Mouse (Mus musculus): Measurements from ENCODE around the gene Memo1.
"Not testable (repeated sequence)": the region's sequence is repeated elsewhere in the genome, so short reads cannot be mapped to it uniquely, and the experiment has no call there.

Memo1 gene

DNA sequence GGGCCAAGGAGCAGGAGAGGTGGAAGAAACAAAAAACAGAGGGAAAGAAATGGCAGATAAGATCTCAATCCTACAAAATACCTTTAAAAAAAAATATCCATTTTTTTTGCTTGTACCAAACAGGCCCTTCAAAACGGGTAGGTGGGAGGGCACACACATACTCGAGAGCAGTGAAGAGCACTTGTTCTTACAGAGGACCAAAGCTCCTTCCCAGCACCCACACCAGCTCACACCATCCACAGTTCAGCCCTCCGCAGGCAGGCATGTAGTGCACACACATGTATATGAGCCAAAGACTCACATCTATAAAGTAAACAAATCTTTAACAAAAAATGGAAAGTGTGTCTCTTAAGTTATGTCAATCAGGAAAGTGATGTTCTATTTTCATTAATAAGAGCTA is 52.5 kb downstream of the Memo1 start:
- DNase-seq = no peak

DNA sequence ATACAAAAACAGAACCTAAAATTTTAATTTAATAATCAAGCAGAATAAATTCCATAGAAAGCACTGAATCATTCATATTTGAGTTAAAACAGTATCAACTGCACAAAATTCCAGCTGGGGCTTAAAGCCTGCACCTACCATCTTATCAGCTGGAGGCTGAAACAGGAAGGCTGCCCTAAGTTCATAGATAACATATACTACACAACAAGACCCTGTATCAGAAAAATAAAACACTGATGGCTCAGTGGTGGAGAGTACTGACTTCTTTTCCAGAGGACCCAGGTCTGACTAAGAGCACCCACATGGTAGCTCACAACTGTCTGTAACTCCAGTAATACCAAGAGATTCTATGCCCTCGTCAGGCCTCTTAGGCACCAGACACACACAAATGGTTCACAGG is 55.0 kb downstream of the Memo1 start:
- no peak for DNase-seq

DNA sequence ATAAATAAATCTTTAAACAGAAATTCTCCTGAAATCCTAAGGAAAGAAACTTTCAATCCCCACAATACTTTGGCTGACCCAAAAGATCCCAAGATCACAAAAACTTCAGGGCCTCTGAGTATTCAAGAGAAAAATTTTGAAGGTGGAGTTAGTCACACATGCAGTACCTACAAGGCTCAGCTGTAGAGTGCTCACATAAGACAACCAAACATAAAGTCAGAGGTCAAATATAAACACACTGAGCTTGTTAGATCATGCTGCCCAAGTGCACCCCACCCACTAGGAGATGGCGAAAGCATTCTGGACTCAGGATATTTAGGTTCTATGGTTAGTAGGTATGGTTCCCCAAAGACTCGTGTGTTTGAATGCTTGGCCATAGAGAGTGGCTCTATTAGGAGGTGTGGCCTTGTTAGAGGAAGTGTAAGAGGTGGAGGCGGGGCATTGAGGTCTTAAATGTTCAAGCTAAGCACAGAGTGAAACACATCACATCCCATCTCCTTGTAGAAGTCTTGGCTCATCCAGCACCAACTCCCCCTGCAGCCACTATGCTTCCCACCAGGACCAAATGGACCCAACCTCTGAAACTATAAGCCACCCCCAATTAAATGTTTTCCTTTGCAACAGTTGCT is 67.1 kb downstream of the Memo1 start:
- DNase-seq = no peak

DNA sequence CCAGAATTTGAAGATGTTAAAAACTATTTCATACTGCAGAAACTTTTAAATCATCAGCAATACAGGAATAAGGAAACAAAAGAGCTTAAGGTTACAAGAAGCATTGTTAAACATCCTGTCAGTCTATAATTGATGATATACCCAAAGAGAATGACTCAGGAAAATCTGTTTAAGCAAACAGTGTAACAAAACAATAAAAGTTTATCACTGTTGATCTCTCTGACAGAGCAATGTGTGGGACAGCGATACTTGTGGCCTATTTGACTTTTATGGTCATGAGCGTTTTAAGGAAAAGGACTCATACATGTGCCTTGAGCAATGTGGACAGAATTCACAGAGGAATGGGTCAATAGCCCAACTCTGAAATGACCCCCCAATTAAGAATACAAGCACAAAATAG is 78.0 kb downstream of the Memo1 start:
- DNase-seq = no peak

DNA sequence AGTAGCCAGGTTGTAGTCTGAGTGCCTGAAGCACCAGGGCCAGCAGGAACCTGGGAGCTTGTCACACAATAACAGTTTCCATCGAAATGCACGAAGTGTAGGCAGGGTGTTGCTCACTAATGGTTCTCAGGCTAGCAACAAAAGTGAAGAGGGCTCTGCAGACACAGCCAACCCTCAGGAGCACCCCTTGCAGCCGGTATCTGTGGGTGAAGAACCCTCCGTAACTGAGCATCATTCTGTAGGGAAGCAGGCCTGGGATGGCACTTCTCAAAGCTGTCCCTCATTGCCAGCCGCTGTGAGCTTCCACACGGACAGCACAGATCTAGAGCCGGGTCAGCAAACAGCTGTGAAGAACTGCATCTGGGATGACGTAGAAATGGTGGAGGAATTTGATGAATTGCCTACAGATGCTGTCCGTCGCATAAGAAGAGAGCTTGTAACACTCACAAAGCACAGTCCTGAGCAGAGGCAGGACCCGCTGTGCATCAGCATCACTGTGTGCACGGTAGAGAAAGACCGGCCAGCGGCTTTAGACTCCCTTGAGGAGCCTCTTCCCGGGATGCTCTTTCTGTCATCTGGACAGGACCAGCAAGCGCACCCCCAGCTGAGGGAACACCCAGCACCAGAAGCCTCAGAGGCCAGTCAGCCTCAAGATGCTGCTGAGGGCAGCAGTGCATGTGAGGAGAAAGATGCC is 82.3 kb downstream of the Memo1 start:
- DNase-seq = not testable (repeated sequence)

DNA sequence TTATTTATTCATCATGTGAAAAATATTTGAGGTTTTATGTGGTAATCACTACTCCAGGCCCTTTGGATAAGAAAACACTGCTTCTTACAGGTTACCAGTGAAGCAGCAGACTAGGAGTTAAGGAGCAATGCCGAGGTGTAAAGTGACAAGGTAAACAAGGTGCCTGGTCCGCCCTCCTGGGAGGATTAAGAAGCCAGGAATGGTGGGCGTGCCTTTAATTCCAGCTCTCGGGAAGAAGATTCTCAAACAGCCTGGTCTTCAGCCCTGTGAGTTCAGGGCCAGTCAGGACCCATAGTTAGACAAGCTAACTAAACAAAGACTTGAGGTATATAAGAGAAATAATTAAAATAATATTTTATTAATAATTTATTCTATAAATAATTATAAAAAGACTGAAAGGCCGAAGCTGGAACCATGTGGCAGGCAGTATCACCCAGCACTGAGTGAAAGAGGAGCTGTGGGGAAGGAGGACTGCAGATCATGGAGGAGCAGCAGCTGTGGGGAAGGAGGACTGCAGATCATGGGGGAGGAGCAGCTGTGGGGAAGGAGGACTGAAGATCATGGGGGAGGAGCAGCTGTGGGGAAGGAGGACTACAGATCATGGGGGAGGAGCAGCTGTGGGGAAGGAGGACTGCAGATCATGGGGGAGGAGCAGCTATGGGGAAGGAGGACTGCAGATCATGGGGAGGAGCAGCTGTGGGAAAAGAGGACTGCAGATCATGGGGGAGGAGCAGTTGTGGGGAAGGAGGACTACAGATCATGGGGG is 86.0 kb downstream of the Memo1 start:
- peak; percentile 5 for DNase-seq

DNA sequence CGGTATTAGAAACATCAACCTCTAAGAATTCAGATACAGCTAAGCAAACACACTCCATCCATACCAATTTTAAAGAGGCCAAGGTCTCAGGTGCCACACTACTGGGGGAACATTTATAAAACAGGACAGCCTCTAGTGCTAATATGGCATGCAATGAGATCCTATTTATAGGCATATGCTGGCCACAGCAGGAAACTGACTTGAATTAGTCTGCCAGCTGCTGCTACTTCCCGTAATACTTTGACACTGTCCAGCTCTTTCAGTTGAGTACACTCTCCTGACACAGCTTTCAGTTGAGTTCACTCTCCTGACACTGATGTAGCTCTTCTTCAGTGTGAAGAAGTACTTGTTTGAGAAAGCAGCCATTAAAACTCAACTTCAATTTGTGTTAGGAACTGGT is 99.4 kb downstream of the Memo1 start:
- DNase-seq = no peak

DNA sequence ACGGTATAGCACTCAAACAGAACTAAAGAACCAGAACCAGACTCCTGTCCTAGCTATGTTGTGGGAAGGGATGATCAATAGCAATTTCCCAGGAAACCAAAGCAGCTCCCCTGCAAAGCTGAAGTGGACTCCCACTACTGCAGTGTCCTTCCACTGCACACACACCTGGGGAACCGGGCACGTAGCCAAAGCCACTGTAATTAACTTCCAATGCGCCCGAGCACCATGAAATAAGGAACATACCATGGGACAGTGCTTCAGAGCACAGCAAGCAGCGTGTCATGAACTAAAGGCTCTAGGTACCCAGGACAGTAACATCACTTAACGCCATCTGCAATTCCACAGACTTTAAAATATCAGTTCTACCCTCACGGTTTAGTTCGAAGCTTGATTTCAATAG is 100.6 kb downstream of the Memo1 start:
- DNase-seq = peak; percentile 11

DNA sequence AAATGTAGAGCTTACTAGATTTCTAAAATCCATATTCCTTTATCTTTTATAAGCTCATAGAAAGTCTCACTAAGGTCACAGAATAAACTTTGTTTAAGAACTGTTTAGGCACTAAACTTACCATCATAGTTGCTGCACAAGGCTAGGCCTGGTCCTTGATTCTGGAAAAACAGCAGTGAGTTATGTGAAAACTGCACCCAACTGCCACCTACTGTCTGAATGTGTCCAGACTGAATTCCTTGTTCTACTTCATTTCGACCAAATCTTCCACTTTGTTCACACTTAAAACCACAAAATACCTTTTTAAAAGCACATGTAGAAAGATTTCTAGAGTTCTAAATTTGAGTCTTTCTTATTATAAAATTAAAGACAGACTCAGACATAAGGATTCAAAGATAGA is 101.9 kb downstream of the Memo1 start:
- DNase-seq = no peak

DNA sequence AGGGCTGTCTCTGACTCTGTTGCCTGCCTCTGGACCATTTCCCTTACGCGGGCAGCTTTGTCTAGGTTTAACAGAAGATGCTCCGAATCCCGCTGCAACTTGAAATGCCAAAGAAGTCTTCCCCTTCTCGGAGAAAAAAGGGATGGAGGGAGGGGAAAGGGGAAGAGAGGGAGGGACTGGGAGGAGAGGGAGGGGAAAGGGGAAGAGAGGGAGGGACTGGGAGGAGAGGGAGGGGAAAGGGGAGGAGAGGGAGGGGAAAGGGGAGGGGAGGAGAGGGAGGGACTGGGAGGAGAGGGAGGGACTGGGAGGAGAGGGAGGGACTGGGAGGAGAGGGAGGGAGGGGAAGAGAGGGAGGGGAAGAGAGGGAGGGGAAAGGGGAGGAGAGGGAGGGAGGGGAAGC is 103.9 kb downstream of the Memo1 start:
- DNase-seq = no peak

DNA sequence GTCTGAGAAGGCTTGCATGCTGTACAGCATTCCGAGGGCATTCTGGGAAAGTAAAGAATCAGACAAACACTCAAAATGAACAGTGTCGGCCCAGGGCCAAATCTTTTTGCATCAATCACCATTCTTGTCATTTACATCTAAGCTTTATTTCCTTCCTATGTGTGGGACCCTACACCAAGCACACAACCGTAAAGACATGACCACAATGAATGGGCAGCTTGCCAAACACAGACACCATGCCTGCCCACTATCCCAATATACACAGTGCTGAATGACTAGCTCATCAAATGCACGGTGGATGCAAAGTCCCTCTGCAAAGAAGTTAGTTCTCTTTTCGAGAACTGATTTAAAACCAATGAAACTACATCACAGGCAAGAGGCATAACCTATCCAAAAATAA is 109.1 kb downstream of the Memo1 start:
- DNase-seq = peak; percentile 38

DNA sequence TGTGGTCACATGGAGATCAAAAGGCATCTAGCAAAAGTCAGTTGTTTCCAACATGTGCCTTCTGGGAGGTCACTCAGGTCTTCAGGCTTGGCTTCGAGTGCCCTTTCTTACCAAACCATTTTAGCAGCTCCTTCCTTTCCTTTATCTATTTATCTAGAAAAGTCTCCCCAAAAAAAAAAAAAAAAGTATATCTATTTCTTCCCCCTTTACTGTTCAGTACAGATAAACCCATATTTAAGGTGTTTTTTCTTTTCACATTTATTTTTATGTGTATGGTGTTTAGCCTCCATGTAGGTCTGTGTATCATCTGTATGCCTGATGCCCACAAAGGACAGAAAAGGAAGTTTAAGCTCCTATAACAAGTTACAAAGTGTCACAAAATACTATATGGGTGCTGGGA is 110.6 kb downstream of the Memo1 start:
- no peak for DNase-seq

DNA sequence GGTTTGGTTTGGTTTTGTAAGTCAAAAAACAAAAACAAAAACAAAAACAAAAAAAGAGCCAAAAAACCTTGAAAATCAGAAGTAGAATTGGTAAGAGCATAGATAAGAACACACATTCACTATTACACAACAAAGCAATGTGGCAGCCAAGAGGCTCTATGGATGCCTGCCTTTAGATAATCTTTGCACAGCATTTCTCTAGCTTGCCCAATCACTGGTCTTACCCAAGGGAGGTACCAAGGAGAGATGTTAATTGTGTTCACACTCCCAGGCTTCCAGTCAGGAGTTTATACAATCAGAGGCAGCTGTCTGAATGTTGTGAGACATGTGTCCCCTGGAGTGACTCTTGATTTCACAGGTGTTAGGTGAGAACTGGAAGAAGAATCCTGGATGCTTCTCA is 114.4 kb downstream of the Memo1 start:
- DNase-seq = no peak

DNA sequence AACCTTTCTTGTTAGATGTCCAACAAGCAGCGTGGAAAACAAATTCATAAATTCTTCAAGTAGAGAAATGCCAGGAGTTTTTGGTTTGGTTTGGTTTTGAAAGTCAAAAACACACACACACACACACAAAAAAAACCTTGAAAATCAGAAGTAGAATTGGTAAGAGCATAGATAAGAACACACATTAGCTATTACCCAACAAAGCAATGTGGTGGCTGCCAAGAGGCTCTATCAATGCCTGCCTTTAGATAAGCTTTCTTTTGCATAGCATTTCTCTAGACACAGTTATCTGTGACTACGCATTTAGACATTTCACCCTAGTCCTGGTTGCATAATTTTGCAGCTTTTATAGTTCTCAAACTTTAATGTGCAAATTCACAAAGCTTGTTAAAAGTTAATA is 115.7 kb downstream of the Memo1 start:
- not testable (repeated sequence) for DNase-seq

DNA sequence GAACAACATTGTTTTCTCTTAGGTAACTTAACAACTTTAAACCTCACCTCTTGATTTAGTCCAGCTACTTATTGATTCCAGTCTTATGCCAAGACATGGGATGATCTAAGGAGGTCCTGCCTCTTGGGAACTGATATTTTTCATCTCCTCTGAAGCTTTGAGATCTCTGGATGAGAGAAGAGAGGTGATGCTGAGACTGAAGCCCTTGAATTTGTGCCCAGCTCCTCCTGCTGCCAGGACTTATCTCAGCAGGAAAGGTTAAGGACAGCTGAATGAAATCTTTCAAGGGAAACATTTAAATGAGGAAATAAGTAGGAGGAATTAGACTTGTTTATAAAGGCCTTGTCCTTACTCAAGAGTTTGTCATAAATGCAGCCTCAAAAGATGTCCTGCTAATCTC is 121.6 kb downstream of the Memo1 start:
- no peak for DNase-seq

DNA sequence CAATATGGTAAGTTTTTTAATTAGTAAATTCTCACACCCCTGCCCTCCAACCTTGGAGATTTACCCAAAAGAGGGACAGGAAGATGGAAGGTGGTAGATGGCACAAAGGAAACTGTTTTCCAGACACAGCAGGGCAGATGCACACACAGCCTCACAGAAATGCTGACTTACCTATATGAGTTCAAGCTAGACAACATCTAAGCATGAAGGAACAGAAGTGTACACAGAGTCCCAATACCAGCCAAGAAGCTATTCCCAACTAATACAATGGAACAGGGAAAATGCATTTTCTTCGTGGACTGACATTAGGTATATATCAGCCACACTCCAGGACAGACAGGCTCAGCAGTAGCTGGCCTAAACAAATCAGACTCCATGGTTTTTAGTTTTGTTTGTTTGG is 122.5 kb downstream of the Memo1 start:
- DNase-seq = no peak

DNA sequence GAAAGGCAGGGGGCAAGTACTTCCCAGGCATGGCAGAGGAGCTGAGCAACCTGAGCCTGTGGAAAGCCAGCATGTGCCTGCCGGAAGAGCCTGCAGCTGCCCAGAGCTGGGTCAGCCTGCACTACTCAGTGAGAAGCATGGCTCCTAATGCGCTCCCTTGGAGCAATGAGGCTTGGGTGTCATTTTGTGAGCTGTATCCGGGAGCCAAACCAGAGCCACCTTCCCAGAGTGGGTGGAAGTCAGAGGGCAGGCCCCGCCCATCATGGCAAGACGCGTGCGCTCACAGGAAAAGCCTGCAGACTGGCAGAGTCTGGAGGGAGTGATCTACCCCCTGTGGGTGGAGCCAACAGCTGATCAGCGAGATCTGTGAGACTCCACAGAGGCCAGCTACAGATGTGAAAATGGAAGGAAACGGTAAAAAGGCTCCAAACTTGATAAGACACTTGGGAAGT is 135.9 kb downstream of the Memo1 start:
- DNase-seq = peak; percentile 57

DNA sequence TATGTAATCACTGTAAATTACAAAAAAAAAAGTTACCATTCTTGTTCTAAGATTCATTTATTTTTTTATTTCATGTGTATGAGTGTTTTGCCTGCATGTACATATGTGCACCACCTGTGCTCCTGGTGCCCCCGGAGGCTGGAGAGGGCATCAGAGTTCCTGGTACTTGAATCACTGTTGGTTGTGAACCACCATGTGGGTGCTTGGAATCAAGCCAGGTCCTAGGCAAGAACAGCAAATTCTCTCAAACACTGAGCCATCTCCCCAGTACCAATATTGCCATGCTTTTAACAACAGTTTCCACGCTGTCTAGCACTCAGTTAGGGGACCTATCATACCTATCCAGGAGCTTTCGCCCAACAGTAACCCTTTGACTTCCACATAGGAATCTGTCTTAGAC is 137.2 kb downstream of the Memo1 start:
- no peak for DNase-seq
